Mouse (Mus musculus): ENCODE results near the gene Med12l.

Gene Med12l

GRCm38 (mm10) chr3:59141507-59142305 lies 136.1 kb downstream of the Med12l start:
- no peak for DNase-seq

- DNase-seq: no peak
Observed at GRCm38 (mm10) chr3:59145194-59145593, 139.6 kb downstream of the Med12l start.

DNA sequence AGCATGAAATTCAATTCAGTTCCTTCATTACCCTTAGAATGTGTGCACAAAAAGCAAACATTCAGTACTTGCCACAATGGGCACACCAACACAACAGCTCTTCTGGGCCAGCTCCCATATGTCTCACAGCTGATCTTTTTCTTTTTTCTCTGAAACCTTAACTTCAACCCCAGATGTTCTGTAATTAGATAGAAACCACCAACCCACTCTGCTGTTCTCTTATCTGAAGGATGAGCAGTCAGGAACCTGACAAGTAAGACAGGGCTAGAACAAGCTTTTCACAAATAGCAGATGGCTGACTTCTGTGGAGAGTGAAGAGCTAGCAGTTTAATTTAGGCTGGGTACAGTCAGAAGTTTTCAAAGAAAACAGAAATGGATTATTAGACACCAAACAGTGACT lies 144.0 kb downstream of the Med12l start:
- DNase-seq: no peak

DNA sequence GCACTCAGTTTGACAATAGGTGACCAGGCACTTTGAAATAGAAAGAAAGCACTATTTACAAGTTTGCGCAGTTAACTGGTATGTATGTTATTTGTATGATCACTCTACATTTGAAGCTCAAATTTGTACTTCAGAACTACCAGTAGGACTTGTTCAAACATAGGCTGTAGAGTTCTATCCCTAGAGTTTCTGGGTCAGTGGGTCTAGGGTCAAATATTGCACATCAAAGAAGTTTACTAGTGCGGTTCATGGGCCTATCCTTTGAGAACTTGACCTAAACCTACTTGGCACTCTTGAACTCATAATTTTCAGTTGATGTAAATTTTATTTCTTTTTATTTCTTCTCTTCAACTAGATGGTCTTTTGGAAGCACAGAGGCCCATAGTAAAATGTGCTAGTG lies 145.0 kb downstream of the Med12l start:
- no peak for DNase-seq

- no peak for DNase-seq
Observed at GRCm38 (mm10) chr3:59153424-59153823, 147.8 kb downstream of the Med12l start, which contains the start of gene P2ry14. P2ry14 (minus strand) TSS chr3:59153618.

- no peak for DNase-seq
Observed at GRCm38 (mm10) chr3:59154888-59155287, 149.3 kb downstream of the Med12l start.

- no peak for DNase-seq
Observed at GRCm38 (mm10) chr3:59155404-59155803, 149.8 kb downstream of the Med12l start.

DNA sequence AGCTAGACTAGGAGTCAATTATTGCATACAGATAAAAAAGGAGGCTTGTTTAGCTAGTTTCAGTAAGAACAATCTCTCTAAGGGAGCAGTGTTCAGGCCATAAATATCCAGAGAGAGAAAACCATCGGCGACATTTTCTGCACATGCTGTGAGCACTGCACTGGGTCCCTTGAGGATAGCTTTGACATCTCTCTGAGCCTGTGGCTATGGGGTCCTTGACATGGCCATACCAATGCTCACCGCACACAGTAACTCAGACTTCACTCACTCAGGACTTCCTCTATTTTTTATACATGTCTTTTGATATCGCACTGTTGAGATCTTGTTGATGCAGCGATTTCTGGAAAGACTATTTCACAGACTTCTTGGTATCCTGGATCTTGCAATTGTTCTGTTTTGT lies 151.4 kb downstream of the Med12l start:
- no peak for DNase-seq

DNA sequence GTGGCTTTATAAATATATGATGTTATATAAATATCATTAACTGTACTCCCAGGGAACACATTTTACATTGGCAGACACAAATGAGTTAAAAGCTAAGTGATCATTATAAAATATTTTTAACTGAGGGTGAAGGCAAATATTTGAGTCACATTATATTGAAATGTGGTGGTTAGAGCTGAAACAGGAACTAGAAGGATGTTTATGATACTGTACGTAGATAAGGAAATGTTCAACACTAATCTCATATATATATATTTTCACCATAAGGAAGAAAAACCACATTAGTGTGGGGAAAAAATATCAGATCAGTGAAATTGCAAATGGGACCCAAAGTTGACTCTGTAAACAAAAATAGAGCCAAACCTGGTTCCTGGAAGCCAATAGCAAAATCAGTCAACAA lies 154.8 kb downstream of the Med12l start:
- DNase-seq: no peak

DNA sequence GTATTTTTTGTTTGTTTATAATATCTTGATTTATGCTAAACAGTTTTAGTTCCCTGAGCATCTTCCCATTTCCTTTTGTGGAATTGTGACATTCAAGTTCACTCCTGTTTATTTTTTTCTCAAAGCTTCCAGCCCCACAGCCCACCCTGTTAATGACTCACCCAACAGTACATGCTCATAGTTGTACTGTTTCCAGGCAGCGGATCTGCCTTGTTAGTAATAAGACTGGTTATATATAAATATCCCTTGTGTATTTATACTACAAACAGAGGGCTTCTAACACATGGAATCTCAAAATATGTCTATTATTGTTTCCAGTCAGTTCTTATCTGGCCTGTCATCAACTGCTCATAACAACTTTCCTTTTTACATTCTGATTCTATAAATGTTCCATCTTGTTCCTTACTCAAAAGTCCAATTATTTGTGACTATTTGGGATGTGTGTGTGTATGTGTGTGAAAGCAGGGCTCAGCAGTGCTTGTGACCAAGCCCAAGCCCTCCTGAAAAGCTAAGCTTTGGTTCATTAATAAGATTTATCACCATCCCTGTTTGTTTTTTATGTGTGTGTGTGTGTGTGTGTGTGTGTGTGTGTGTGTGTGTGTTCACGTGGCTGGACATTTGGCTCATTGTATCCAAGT lies 161.9 kb downstream of the Med12l start:
- DNase-seq: no peak

GRCm38 (mm10) chr3:59168476-59168875 lies 162.9 kb downstream of the Med12l start:
- no peak for DNase-seq

DNA sequence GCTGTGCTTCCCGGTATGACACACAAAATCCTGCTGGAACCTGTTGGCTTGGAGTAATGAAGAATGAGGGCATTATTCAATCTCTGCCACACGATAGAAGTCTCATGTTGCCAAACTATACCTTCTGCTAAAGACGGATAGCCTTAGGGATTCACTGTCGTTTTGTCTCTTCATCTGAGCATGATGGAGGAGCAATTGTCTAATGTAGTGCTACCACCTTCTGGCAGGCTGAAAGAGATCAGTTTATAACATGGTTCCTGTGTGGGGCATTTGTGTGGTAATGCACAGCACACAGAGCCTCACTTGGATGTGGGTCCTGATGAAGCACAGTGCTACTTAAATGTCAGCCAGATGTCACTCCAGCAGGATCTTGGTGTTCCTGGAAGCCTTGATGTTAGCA lies 163.6 kb downstream of the Med12l start:
- no peak for DNase-seq

DNA sequence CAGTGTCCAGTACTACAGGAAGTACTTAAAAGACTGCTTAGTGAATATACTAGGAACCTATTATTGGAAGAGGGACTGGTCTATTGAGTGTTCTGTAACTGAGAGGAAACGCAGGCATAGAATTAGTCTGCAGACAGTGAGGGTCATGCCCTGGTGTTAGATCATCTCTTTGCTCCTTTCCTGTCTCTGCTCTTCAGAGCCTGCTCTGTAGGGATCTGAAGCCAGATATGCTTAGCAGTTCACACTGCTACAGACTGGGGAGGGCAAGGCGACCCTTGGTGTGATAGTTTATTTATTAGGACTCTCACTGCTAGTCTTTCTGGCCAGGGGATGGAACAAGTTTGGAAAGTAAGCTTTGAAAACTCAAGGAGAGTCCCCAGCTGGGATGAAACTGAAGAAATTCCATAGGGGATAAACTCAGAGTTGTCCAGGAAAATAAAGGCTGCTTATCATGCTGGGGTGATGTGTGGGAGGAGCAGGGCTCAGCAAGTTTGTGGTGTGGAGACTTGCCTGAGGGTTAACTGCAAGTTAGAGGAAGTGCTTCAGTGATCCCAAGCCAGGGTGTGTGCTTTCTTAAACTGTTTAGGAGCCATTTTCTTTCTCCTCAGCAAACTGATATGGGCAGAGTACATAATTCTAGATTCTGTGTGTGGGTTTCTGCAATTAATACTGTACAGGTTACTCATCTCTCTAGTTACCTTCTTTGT lies 164.4 kb downstream of the Med12l start:
- DNase-seq: no peak

GRCm38 (mm10) chr3:59174426-59175154 lies 169.0 kb downstream of the Med12l start:
- no peak for DNase-seq

GRCm38 (mm10) chr3:59175234-59175633 lies 169.6 kb downstream of the Med12l start:
- peak; percentile 70 for DNase-seq

GRCm38 (mm10) chr3:59176871-59177270 lies 171.2 kb downstream of the Med12l start:
- DNase-seq: peak; percentile 72

DNA sequence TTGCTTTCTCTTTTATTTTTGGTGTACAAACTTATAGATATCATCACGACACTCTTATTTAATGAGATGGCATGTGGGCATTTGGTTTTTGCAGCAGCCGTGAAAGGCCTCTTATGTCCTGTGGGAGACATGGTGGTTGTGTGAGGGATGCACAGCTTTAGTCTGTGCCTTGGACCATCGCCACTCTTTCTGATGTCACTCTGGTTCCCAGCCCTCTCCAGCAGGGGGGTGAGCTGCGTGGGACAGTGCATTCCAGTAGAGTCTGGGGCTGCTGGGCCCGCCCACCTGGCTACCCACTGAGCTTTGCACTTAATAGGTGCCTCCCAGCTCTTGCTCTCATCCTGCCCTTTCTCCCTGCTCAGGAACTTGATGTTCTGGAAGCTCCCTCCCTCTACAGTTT lies 175.5 kb downstream of the Med12l start:
- DNase-seq: peak; percentile 20

DNA sequence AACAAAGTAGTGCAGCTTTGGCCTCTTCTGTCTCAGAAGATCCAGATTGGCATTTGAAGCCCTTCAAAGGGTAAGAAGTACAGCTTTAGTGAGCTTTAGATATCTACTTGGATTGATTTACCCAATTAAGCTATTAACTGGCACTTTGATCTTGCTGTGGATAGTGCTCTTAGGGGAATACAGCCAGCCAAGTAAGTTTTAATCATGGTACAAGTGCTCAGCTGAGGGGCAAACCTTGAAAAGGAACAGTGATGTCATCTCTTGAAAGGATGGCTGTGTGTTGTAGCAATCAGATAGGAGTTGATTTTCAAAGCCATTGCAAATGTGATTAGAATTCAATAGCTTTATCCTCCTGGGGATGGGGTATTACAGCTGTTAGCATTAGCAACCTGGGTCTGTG lies 176.5 kb downstream of the Med12l start:
- no peak for DNase-seq

DNA sequence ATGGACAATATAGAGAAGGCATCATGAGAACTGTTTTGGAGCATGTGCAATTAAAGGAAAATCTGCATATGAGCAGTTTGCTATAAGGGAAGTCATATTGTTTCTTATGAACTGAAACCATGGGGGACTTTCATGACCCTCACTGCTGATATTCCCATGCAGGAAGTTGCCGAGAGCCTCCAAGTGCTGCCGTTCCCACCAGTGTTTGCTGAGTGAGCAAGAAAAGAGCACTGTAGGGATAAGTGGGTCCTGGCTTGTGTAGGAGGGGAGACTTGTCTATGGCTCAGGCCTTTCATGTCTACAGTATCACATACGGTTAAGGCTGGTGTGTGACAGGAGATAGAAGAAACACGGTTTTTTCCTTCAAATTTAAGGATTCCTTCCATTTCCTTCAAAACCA lies 180.0 kb downstream of the Med12l start:
- no peak for DNase-seq

DNA sequence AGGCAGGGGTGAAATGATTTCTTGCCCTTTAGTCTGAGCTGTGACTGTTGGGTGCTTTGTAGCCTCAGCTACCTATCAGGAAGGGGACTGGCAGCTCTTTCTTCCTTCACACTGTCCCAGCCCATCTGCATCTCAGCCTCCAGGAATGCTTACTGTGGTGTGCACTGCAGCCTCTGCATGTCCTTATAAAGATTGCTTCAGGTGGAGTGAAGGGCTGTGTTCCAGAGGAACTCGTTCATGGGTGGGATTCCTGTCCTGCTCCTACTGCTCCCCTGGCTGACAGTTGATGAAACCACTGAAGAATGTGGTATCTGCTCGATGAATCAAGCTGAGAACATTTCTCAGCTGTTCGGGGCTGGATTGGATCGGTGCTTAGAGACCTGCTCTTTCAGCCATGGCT lies 181.7 kb downstream of the Med12l start:
- no peak for DNase-seq

- no peak for DNase-seq
Observed at GRCm38 (mm10) chr3:59191674-59192073, 186.0 kb downstream of the Med12l start.

DNA sequence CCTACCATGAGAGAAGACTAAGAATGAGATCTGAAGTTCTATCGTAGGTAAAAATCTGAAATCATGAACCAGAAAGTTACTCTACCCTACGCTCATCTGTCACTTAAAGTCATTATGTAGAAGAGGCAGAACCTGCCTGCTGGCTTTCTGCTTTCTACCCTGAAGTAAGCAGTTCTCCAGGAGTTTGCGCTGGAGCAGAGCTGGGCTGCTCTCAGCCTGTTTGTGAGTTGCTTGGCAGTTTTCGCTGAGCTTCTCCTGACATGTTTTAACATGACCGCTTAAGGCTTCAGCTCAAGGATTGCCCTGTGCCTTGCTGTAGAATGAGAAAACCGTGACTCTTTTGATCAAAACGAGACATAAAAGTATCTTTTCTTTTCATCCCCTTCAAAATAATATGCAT lies 188.5 kb downstream of the Med12l start:
- no peak for DNase-seq

GRCm38 (mm10) chr3:59194938-59195337 lies 189.3 kb downstream of the Med12l start, which contains the start of gene Gpr87:
Gpr87 (minus strand) TSS chr3:59195104.
- no peak for DNase-seq
